Mouse (Mus musculus) testis, adult 2 months (tissue): ENCODE data around the gene Rasgef1c.

Experiments
- CTCF ChIP-seq: fragments of 200-500 bp; IDR thresholded peaks from 2 replicates; pipeline ENCODE4 v1.5.1; 2012; ENCODE audit warnings: low read depth, mild to moderate bottlenecking, inconsistent platforms, low read length, moderate library complexity; ENCODE audit not compliant: control insufficient read depth, insufficient read depth, insufficient replicate concordance
- POLR2A ChIP-seq: fragments of 200-500 bp; IDR thresholded peaks from 2 replicates; pipeline ENCODE4 v1.6.1; 2012; ENCODE audit warnings: low read depth, mild to moderate bottlenecking, inconsistent platforms, low read length, moderate library complexity; ENCODE audit not compliant: control insufficient read depth

DNA sequence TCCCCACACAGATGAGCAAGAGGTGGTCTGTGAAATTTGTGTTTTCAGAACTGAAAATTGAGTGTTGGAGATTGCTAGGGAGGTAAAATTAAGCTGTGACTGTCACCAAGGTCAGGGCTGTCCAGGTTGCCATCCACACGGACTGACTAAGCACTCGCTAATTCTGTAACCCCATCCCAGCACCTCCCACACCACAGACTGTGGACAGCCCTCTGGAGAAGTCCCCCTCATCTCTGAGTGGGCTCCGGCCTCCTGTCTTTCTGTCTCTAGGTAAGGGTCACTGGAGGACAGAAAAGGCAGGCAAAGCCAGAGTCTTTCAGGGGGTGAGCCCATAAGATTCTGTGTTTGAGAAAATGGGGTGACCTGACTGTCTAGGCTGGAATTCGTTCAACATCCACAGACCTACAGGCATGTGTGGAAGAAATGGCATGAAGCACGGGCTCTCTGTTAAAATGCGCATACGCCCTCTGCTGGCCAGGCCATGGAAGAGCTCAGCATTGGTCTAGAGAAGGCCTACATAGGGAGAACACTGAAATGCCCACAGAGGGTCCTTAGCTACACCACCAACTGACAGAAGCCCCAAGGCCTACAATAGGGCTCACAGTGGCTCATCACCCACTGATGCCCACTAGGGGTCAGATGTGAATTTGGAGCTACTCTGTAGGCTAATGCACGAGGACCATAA is 54.1 kb downstream of the Rasgef1c start:
- no peak for TF ChIP-seq POLR2A
- peak; percentile 81; the same call in 1 of the 2 replicates for TF ChIP-seq CTCF
